Mouse (Mus musculus): ENCODE data around the gene Nfkbie. TPM values are rescaled to one million over a fixed set of nuclear protein-coding genes. Genes with fewer than 3 reads are reported as not detected.

Nfkbie gene
- polyA plus RNA-seq, 1 experiment from 2014 or later, result 6.2 TPM

- Histone ChIP-seq H3K9ac (no peak overlapping the region; the same call in 1 of the 2 replicates), H3K4me3 (no peak overlapping the region), H3K27ac (no peak overlapping the region), H3K27me3 (peaks cover 40% of the 10 kb centered on the region), H3K4me2 (replicated peaks) (no peak overlapping the region), H3K9me3 (no peaks in the 10 kb centered on the region), H3K4me1 (peaks cover 37% of the 10 kb centered on the region), H3K36me3 (no peaks in the 10 kb centered on the region)
- ATAC-seq (ENCODE audit: low FRiP score, low read depth), result no peak
- WGBS, result 79% methylated on average over 3 of the region's 3 CpGs
Measured at GRCm38 (mm10) chr17:45553065-45553464, 2.4 kb upstream of the Nfkbie start.

- H3K27ac ChIP-seq, result no peak overlapping the region
- no peak overlapping the region for H3K4me2 ChIP-seq (replicated peaks)
- ATAC-seq (ENCODE audit: low FRiP score, low read depth), result no peak
- H3K36me3 ChIP-seq, result no peaks in the 10 kb centered on the region
- peaks cover 28% of the 10 kb centered on the region for H3K4me1 ChIP-seq
- H3K4me3 ChIP-seq, result no peak overlapping the region
- H3K9me3 ChIP-seq, result no peaks in the 10 kb centered on the region
- WGBS, result 53% methylated on average over 1 of the region's 1 CpGs
- 0 out of 2 replicates have a peak overlapping the region, but pooled peaks have one; percentile 31 for H3K9ac ChIP-seq
- H3K27me3 ChIP-seq, result peaks cover 35% of the 10 kb centered on the region
Measured at GRCm38 (mm10) chr17:45554420-45554819, 1.1 kb upstream of the Nfkbie start.

DNA sequence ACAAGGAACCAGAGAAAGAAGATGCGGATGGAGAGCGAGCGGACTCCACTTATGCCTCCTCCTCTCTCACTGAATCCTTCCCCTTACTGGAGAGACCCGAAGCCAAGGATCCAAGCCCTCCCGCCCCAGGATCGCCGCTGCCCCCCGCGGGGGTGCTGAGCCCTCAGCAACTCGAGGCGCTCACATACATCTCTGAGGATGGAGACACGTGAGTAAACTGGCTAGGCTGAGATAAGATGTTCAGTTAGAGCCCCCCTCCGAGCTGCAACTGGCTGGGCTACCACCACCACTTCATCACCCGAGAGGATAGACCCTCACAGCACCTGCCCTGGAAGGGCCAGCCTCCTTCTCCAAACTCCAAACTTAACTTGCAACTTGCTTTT lies 595 bp downstream of the Nfkbie start:
- Histone ChIP-seq H3K4me3 (peak overlapping the region; percentile 69), H3K27me3 (peaks cover 32% of the 10 kb centered on the region), H3K4me1 (peaks cover 19% of the 10 kb centered on the region), H3K27ac (no peak overlapping the region), H3K36me3 (no peaks in the 10 kb centered on the region), H3K9me3 (no peaks in the 10 kb centered on the region), H3K9ac (peak overlapping the region; percentile 80), H3K4me2 (replicated peaks) (peak overlapping the region; percentile 96)
- ATAC-seq (ENCODE audit: low FRiP score, low read depth), result no peak
- 2% methylated on average over 14 of the region's 14 CpGs for WGBS

DNA sequence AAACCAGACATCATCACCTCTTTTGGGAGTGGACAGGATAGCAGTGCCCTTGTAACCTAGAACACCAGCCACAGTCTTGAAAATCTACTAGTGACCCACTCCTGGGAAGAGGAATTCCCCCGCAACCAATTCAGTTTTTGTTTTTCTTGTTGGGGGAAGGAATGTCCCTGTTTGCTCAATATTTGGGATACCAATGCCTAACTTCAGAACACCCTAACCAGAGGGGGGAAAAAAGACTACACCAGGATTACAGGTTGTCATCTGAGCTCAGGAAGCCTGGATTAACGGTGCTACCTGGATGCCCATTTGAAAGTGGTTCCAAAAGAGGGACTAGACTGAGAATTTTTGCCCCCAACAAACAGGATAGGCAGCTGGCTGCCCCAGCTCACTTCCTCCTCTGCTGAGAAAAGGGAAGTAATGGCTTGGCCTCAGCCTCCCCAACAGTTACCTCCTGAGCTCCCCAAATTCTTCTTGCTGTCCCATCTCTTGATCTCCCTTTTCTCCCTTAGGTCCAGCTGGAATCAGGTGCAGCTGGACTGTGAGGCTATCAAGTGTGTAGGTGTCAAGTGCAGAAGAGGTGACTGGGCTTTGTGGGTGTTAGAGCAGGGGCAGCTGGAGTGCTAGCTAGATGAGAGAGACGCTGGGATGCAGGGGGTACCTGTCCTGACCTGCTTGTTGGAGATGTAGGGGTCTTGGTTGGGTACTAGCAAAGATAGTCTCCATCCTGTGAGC lies 1.2 kb downstream of the Nfkbie start:
- Histone ChIP-seq H3K4me2 (replicated peaks) (peak overlapping the region; percentile 96), H3K27me3 (peaks cover 27% of the 10 kb centered on the region), H3K9me3 (no peaks in the 10 kb centered on the region), H3K4me3 (peak overlapping the region; percentile 69), H3K36me3 (no peaks in the 10 kb centered on the region), H3K27ac (no peak overlapping the region), H3K9ac (peak overlapping the region; percentile 80; the same call in 1 of the 2 replicates), H3K4me1 (peaks cover 19% of the 10 kb centered on the region)
- no peak for ATAC-seq (ENCODE audit: low FRiP score, low read depth)
- 73% methylated on average over 3 of the region's 3 CpGs for WGBS

DNA sequence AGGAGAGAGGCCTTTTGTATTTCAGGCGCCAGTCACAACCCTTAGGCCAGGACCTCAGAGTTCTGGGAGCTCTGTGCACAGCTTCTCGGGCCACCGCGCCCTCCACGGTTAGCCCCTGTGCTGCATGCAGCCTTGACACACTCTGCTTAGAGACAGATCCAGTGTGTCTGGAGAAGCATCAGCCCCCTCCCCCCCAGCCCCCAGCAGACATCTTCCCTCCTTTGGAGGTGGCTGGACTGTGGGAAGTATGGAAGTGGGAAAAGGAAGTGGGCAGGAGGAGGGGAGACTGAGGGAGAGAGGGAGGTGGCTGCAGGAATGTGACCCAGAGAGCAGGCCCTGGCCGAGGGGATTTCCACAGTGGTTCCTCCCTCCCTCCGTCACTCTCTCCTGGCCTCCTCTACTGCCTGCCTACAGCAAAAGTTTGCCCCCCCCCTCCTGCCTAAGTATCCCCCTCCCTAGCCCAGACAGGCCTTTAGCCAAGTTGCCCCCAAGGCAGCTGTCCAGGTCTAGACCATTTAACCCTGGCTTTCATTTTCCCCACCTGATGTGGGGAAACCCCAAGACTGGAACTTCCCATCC lies 1.8 kb downstream of the Nfkbie start:
- Histone ChIP-seq H3K27ac (no peak overlapping the region), H3K9ac (no peak overlapping the region), H3K4me2 (replicated peaks) (peak overlapping the region; percentile 96; the same call in 1 of the 2 replicates), H3K4me1 (peaks cover 19% of the 10 kb centered on the region), H3K9me3 (no peaks in the 10 kb centered on the region), H3K4me3 (peak overlapping the region; percentile 69; the same call in 1 of the 2 replicates), H3K36me3 (no peaks in the 10 kb centered on the region), H3K27me3 (peaks cover 25% of the 10 kb centered on the region)
- no peak for ATAC-seq (ENCODE audit: low FRiP score, low read depth)
- 67% methylated on average over 7 of the region's 7 CpGs for WGBS

DNA sequence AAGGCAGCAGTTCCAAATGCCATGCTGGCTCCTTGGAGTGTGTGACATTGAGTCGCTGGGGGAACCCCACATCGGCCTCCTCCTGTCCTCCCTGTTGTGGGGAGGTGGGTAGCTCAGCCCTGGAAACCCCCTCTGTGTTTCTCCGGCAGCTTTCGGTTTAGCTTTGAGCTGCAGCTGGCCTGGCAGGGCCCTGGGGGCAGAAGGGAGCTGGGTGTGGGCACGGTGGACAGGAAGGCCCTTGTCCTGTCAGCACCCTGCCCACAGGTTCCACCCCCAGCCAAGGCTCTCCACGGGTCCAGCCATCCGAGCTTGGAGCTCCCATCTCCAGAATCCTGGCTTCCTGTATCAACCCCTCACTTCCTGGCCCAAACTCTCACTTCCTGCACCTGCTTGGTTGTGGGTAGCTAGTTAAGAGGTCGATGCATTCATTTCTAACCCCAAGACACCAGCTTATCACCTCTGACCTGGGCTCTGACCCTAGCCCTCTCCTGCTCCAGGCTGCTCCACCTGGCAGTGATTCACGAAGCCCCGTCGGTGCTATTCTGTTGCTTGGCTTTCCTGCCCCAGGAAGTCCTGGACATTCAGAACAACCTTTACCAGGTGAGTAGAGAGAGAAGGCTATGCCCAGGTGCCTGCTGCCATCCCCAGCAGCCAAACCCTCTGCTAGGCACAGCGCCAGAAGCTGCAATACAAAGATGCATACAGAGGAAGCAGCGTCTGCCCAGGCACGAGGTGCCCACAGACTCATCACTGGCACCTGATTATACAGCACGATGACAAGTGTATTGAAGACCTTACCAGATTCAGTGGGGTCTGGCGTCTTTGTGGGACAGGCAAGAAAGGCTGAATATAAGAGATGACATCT lies 2.7 kb downstream of the Nfkbie start:
- Histone ChIP-seq H3K36me3 (no peaks in the 10 kb centered on the region), H3K27ac (no peak overlapping the region), H3K9ac (no peak overlapping the region), H3K27me3 (peaks cover 20% of the 10 kb centered on the region), H3K4me3 (no peak overlapping the region), H3K4me2 (replicated peaks) (no peak overlapping the region), H3K9me3 (no peaks in the 10 kb centered on the region), H3K4me1 (peaks cover 19% of the 10 kb centered on the region)
- 72% methylated on average over 16 of the region's 16 CpGs for WGBS
- no peak for ATAC-seq (ENCODE audit: low FRiP score, low read depth)

- Histone ChIP-seq H3K27ac (no peak overlapping the region), H3K9ac (no peak overlapping the region), H3K4me2 (replicated peaks) (no peak overlapping the region), H3K36me3 (no peaks in the 10 kb centered on the region), H3K4me1 (peaks cover 26% of the 10 kb centered on the region), H3K4me3 (no peak overlapping the region), H3K27me3 (peaks cover 13% of the 10 kb centered on the region), H3K9me3 (no peaks in the 10 kb centered on the region)
- ATAC-seq (ENCODE audit: low FRiP score, low read depth), result no peak
- WGBS, result 85% methylated on average over 15 of the region's 15 CpGs
Measured at GRCm38 (mm10) chr17:45559732-45560525, 4.4 kb downstream of the Nfkbie start.

DNA sequence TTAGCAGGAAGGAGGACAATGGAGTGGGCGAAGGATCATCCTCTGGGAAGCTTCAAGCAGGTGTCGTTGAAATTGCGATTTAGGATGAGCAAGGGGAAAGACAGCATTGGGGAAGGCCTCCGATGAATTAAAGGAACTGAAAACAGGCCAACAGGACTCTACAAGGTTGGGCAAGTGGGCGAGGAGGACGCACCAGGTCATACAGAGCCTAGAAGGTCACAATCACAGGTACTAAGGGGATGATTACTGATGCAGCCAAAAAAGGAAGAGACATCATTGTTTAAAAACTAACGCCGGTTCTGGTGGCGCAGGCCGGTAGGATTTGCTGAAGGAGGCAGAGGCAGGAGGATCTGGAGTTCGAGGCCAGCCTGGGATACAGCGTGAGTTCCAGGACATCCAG lies 7.7 kb downstream of the Nfkbie start:
- Histone ChIP-seq H3K27ac (no peak overlapping the region), H3K9me3 (no peaks in the 10 kb centered on the region), H3K27me3 (no peaks in the 10 kb centered on the region), H3K9ac (no peak overlapping the region), H3K4me3 (peak overlapping the region; percentile 86), H3K36me3 (peaks cover 26% of the 10 kb centered on the region), H3K4me2 (replicated peaks) (peak overlapping the region; percentile 80), H3K4me1 (peaks cover 35% of the 10 kb centered on the region)
- 77% methylated on average over 12 of the region's 12 CpGs for WGBS
- ATAC-seq (ENCODE audit: low FRiP score, low read depth), result no peak

DNA sequence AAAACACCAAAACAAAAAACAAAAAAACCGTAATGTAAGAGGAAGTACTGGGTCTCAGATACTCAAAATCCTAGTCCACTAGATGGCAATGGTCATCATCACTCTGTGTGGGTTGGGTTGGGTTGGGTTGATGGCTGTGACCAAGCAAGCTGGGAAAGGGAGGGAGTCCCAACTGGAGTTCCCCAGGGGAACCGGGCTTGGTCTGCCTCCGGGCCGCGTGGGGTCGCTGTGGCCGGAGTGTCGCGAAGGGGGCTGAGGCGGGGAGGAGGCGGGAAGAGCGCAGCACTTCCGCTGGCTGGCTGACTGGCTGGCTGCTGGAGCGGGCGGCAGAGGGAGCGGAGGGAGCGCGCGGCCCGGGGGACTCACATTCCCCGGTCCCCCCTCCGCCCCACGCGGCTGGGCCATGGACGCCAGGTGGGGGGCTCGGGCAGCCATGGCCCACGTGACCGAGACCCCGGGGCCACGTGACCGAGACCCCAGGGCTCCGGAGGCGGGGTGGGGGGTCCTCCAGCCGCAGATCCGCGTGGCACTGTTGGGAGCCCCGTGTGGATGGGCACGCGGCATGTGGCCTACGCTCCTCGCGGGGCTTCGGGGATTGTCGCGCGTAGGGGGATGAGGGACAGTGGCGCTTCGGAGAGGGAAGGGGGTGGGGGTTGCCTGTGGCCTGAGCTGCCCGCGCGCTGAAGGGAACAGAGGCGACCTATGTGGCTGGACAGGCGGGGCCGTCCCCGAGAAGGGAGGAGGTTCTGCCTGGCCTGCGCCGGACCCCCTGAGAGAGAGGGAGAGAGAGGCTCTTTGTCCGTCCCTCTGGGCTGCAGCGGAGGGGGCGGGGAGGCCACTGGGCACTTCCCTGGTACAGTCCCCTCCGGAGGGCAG lies 8.4 kb downstream of the Nfkbie start, which contains the start of gene Slc35b2:
Gene Slc35b2 (plus strand): TSS at position 220 of the 876 bp plus-strand sequence.
- under 1% methylated on average over 55 of the region's 61 CpGs for WGBS
- no peaks in the 10 kb centered on the region for H3K9me3 ChIP-seq
- peak within 1 kb of the TSS; percentile 84 for H3K27ac ChIP-seq
- peak within 1 kb of the TSS; percentile 92 for H3K9ac ChIP-seq
- H3K27me3 ChIP-seq, result no peaks in the 10 kb centered on the region
- H3K4me2 ChIP-seq (replicated peaks), result peak within 1 kb of the TSS; percentile 80
- H3K4me1 ChIP-seq, result peaks cover 35% of the 10 kb centered on the region
- H3K4me3 ChIP-seq, result peak within 1 kb of the TSS; percentile 86
- peaks cover 33% of the 10 kb centered on the region for H3K36me3 ChIP-seq
- ATAC-seq (ENCODE audit: low FRiP score, low read depth), result peak; percentile 76

- Histone ChIP-seq H3K4me3 (peak overlapping the region; percentile 86), H3K27ac (peak overlapping the region; percentile 84), H3K9ac (peak overlapping the region; percentile 92), H3K36me3 (peaks cover 40% of the 10 kb centered on the region), H3K27me3 (no peaks in the 10 kb centered on the region), H3K4me2 (replicated peaks) (peak overlapping the region; percentile 80), H3K4me1 (peaks cover 35% of the 10 kb centered on the region), H3K9me3 (no peaks in the 10 kb centered on the region)
- 11% methylated on average over 18 of the region's 18 CpGs for WGBS
- ATAC-seq (ENCODE audit: low FRiP score, low read depth), result no peak
Measured at GRCm38 (mm10) chr17:45564531-45565084, 9.1 kb downstream of the Nfkbie start.
